Mouse (Mus musculus): ENCODE data around the gene Unc13d. TPM values are rescaled to one million over a fixed set of nuclear protein-coding genes. Genes with fewer than 3 reads are reported as not detected.
A peak's percentile ranks its signal among the peaks of the same experiment; 100 is the strongest.

The Unc13d gene
- polyA plus RNA-seq, 1 experiment from 2014 or later: 0.19 TPM

GRCm38 (mm10) chr11:116103572-116103971 is 25.8 kb upstream of the Unc13d start:
- DNase-seq (ENCODE audit: low spot score): no peak
- Histone ChIP-seq H3K9me3 (replicated peaks; ENCODE audit: control insufficient read depth, low read length) (no peaks in the 10 kb centered on the region), H3K4me3 (ENCODE audit: low read depth, low read length) (no peak overlapping the region), H3K27me3 (replicated peaks; ENCODE audit: control insufficient read depth, insufficient read depth, low read length) (peaks cover 28% of the 10 kb centered on the region), H3K4me2 (ENCODE audit: low read length) (no peak overlapping the region), H3K4me1 (ENCODE audit: control insufficient read depth, insufficient read depth, low read length) (peaks cover 10% of the 10 kb centered on the region; the same call in 1 of the 2 replicates), H3K36me3 (ENCODE audit: control insufficient read depth, insufficient read depth, low read length) (no peaks in the 10 kb centered on the region), H3K27ac (ENCODE audit: low read depth, low read length) (no peak overlapping the region), H3K9ac (ENCODE audit: low read length) (no peak overlapping the region)
- ATAC-seq: no peak
- 81% methylated on average over 12 of the region's 12 CpGs for WGBS

GRCm38 (mm10) chr11:116102472-116102871 is 24.7 kb upstream of the Unc13d start:
- Histone ChIP-seq H3K36me3 (ENCODE audit: control insufficient read depth, insufficient read depth, low read length) (no peaks in the 10 kb centered on the region), H3K9ac (ENCODE audit: low read length) (no peak overlapping the region; the same call in 1 of the 2 replicates)

GRCm38 (mm10) chr11:116101931-116102381 is 24.2 kb upstream of the Unc13d start:
- H3K9me3 ChIP-seq (replicated peaks; ENCODE audit: control insufficient read depth, low read length): no peaks in the 10 kb centered on the region
- no peaks in the 10 kb centered on the region for H3K36me3 ChIP-seq (ENCODE audit: control insufficient read depth, insufficient read depth, low read length)
- ATAC-seq: peak; percentile 80
- peak; percentile 83 for DNase-seq (ENCODE audit: low spot score)
- H3K27ac ChIP-seq (ENCODE audit: low read depth, low read length): peak overlapping the region; percentile 45
- H3K9ac ChIP-seq (ENCODE audit: low read length): no peak overlapping the region
- H3K4me1 ChIP-seq (ENCODE audit: control insufficient read depth, insufficient read depth, low read length): peaks cover 10% of the 10 kb centered on the region; the same call in 1 of the 2 replicates
- H3K4me2 ChIP-seq (ENCODE audit: low read length): peak overlapping the region; percentile 23; the same call in 1 of the 2 replicates
- H3K4me3 ChIP-seq (ENCODE audit: low read depth, low read length): no peak overlapping the region
- H3K27me3 ChIP-seq (replicated peaks; ENCODE audit: control insufficient read depth, insufficient read depth, low read length): peaks cover 11% of the 10 kb centered on the region
- under 1% methylated on average over 11 of the region's 11 CpGs for WGBS

More at GRCm38 (mm10) chr11:116102472-116102871, 24.7 kb upstream of the Unc13d start:
- peak overlapping the region; percentile 45 for H3K27ac ChIP-seq (ENCODE audit: low read depth, low read length)
- peak; percentile 18; the same call in 1 of the 2 replicates for ATAC-seq
- peak overlapping the region; percentile 23; the same call in 1 of the 2 replicates for H3K4me2 ChIP-seq (ENCODE audit: low read length)
- peak; percentile 56 for DNase-seq (ENCODE audit: low spot score)
- H3K4me3 ChIP-seq (ENCODE audit: low read depth, low read length): no peak overlapping the region
- H3K9me3 ChIP-seq (replicated peaks; ENCODE audit: control insufficient read depth, low read length): no peaks in the 10 kb centered on the region
- H3K27me3 ChIP-seq (replicated peaks; ENCODE audit: control insufficient read depth, insufficient read depth, low read length): peaks cover 16% of the 10 kb centered on the region
- 42% methylated on average over 3 of the region's 4 CpGs for WGBS
- H3K4me1 ChIP-seq (ENCODE audit: control insufficient read depth, insufficient read depth, low read length): peaks cover 10% of the 10 kb centered on the region; the same call in 1 of the 2 replicates

GRCm38 (mm10) chr11:116100839-116101238 is 23.1 kb upstream of the Unc13d start:
- no peak for DNase-seq (ENCODE audit: low spot score)
- Histone ChIP-seq H3K4me3 (ENCODE audit: low read depth, low read length) (no peak overlapping the region), H3K9ac (ENCODE audit: low read length) (no peak overlapping the region), H3K9me3 (replicated peaks; ENCODE audit: control insufficient read depth, low read length) (0 out of 2 replicates have a peak, but pooled peaks cover 4% of the 10 kb centered on the region), H3K4me2 (ENCODE audit: low read length) (no peak overlapping the region), H3K36me3 (ENCODE audit: control insufficient read depth, insufficient read depth, low read length) (no peaks in the 10 kb centered on the region), H3K27ac (ENCODE audit: low read depth, low read length) (no peak overlapping the region), H3K27me3 (replicated peaks; ENCODE audit: control insufficient read depth, insufficient read depth, low read length) (0 out of 2 replicates have a peak, but pooled peaks cover 3% of the 10 kb centered on the region), H3K4me1 (ENCODE audit: control insufficient read depth, insufficient read depth, low read length) (peaks cover 10% of the 10 kb centered on the region; the same call in 1 of the 2 replicates)
- no peak for ATAC-seq
- 84% methylated on average over 7 of the region's 7 CpGs for WGBS

- Histone ChIP-seq H3K9me3 (replicated peaks; ENCODE audit: control insufficient read depth, low read length) (0 out of 2 replicates have a peak, but pooled peaks cover 4% of the 10 kb centered on the region), H3K9ac (ENCODE audit: low read length) (no peak overlapping the region), H3K27ac (ENCODE audit: low read depth, low read length) (no peak overlapping the region), H3K4me1 (ENCODE audit: control insufficient read depth, insufficient read depth, low read length) (peaks cover 10% of the 10 kb centered on the region; the same call in 1 of the 2 replicates), H3K4me2 (ENCODE audit: low read length) (no peak overlapping the region), H3K36me3 (ENCODE audit: control insufficient read depth, insufficient read depth, low read length) (no peaks in the 10 kb centered on the region), H3K27me3 (replicated peaks; ENCODE audit: control insufficient read depth, insufficient read depth, low read length) (no peaks in the 10 kb centered on the region), H3K4me3 (ENCODE audit: low read depth, low read length) (no peak overlapping the region)
- DNase-seq (ENCODE audit: low spot score) (no peak), ATAC-seq (no peak)
- WGBS: 76% methylated on average over 6 of the region's 6 CpGs
Measured at GRCm38 (mm10) chr11:116100385-116100784, 22.6 kb upstream of the Unc13d start.

- ATAC-seq: no peak
- H3K9me3 ChIP-seq (replicated peaks; ENCODE audit: control insufficient read depth, low read length): 0 out of 2 replicates have a peak, but pooled peaks cover 4% of the 10 kb centered on the region
- WGBS: 86% methylated on average over 6 of the region's 6 CpGs
- no peak overlapping the region for H3K27ac ChIP-seq (ENCODE audit: low read depth, low read length)
- H3K9ac ChIP-seq (ENCODE audit: low read length): no peak overlapping the region
- H3K27me3 ChIP-seq (replicated peaks; ENCODE audit: control insufficient read depth, insufficient read depth, low read length): no peaks in the 10 kb centered on the region
- no peaks in the 10 kb centered on the region for H3K36me3 ChIP-seq (ENCODE audit: control insufficient read depth, insufficient read depth, low read length)
- H3K4me1 ChIP-seq (ENCODE audit: control insufficient read depth, insufficient read depth, low read length): peaks cover 8% of the 10 kb centered on the region; the same call in 1 of the 2 replicates
- H3K4me2 ChIP-seq (ENCODE audit: low read length): no peak overlapping the region
- H3K4me3 ChIP-seq (ENCODE audit: low read depth, low read length): no peak overlapping the region
- no peak for DNase-seq (ENCODE audit: low spot score)
Measured at GRCm38 (mm10) chr11:116099462-116099861, 21.7 kb upstream of the Unc13d start.

GRCm38 (mm10) chr11:116098711-116099460 is 21.1 kb upstream of the Unc13d start:
- Histone ChIP-seq H3K27me3 (replicated peaks; ENCODE audit: control insufficient read depth, insufficient read depth, low read length) (no peaks in the 10 kb centered on the region), H3K4me3 (ENCODE audit: low read depth, low read length) (no peak overlapping the region), H3K36me3 (ENCODE audit: control insufficient read depth, insufficient read depth, low read length) (no peaks in the 10 kb centered on the region), H3K9ac (ENCODE audit: low read length) (no peak overlapping the region), H3K27ac (ENCODE audit: low read depth, low read length) (no peak overlapping the region), H3K9me3 (replicated peaks; ENCODE audit: control insufficient read depth, low read length) (0 out of 2 replicates have a peak, but pooled peaks cover 4% of the 10 kb centered on the region), H3K4me1 (ENCODE audit: control insufficient read depth, insufficient read depth, low read length) (peaks cover 4% of the 10 kb centered on the region; the same call in 1 of the 2 replicates), H3K4me2 (ENCODE audit: low read length) (no peak overlapping the region)
- DNase-seq (ENCODE audit: low spot score) (no peak), ATAC-seq (no peak)
- 83% methylated on average over 14 of the region's 14 CpGs for WGBS

GRCm38 (mm10) chr11:116096213-116097108 is 18.7 kb upstream of the Unc13d start:
- WGBS: 93% methylated on average over 5 of the region's 5 CpGs
- H3K4me3 ChIP-seq (ENCODE audit: low read depth, low read length): no peak overlapping the region
- DNase-seq (ENCODE audit: low spot score): no peak
- H3K9me3 ChIP-seq (replicated peaks; ENCODE audit: control insufficient read depth, low read length): 0 out of 2 replicates have a peak, but pooled peaks cover 4% of the 10 kb centered on the region
- H3K4me1 ChIP-seq (ENCODE audit: control insufficient read depth, insufficient read depth, low read length): no peaks in the 10 kb centered on the region
- H3K4me2 ChIP-seq (ENCODE audit: low read length): no peak overlapping the region
- ATAC-seq: no peak
- no peaks in the 10 kb centered on the region for H3K27me3 ChIP-seq (replicated peaks; ENCODE audit: control insufficient read depth, insufficient read depth, low read length)
- no peak overlapping the region for H3K27ac ChIP-seq (ENCODE audit: low read depth, low read length)
- H3K36me3 ChIP-seq (ENCODE audit: control insufficient read depth, insufficient read depth, low read length): no peaks in the 10 kb centered on the region
- no peak overlapping the region for H3K9ac ChIP-seq (ENCODE audit: low read length)

Measured in forebrain, embryonic 14.5 days (tissue).